Mouse (Mus musculus) bone marrow macrophage, adult 2 months (primary cell): ENCODE results near the gene Adcy9.

Experiments
- CTCF ChIP-seq: IDR thresholded peaks from 2 replicates; pipeline ENCODE4 v1.5.1; 2012; ENCODE audit warnings: low read depth, mild to moderate bottlenecking, low read length, moderate library complexity
- POLR2A ChIP-seq: IDR thresholded peaks from 2 replicates; pipeline ENCODE4 v1.6.1; 2012; ENCODE audit warnings: mild to moderate bottlenecking, low read depth, low read length, borderline replicate concordance

GRCm38 (mm10) chr16:4439302-4440066 lies 19.2 kb upstream of the Adcy9 start:
- TF ChIP-seq POLR2A (no peak), CTCF (no peak)
